Mouse (Mus musculus) heart, adult 2 months (tissue): ENCODE data around the gene Dhfr. TPM values are rescaled to one million over a fixed set of nuclear protein-coding genes. Genes with fewer than 3 reads are reported as not detected.

Source experiments
- DNase-seq, 2 experiments: peaks; one replicate each; pipeline ENCODE4 v3.0.0; 2021
- H3K27ac ChIP-seq: fragments of 200-600 bp; 2 replicates; pipeline ENCODE4 v1.8.1; 2022
- H3K27me3 ChIP-seq: fragments of 200-500 bp; 2 replicates; pipeline ENCODE4 v1.6.1; 2012; ENCODE audit warnings: mild to moderate bottlenecking, low read length, inconsistent platforms, mixed read lengths; ENCODE audit not compliant: control insufficient read depth, insufficient read depth
- H3K36me3 ChIP-seq: fragments of 200-500 bp; 2 replicates; pipeline ENCODE4 v1.6.1; 2012; ENCODE audit warnings: low read length, inconsistent platforms; ENCODE audit not compliant: control insufficient read depth, insufficient read depth
- H3K4me1 ChIP-seq: fragments of 200-500 bp; 2 replicates; pipeline ENCODE4 v1.6.1; 2011; ENCODE audit warnings: low read length; ENCODE audit not compliant: control insufficient read depth, insufficient read depth
- H3K4me3 ChIP-seq: fragments of 200-600 bp; 2 replicates; pipeline ENCODE4 v1.8.1; 2022
- H3K79me2 ChIP-seq: fragments of 200-500 bp; replicated peaks from 2 replicates; pipeline ENCODE4 v1.6.1; 2012; ENCODE audit warnings: mild to moderate bottlenecking, inconsistent platforms, low read length, moderate library complexity, mixed read lengths; ENCODE audit not compliant: control insufficient read depth, insufficient read depth
- H3K9ac ChIP-seq: fragments of 200-500 bp; 2 replicates; pipeline ENCODE4 v1.6.1; 2012; ENCODE audit warnings: low read depth, mild to moderate bottlenecking, control low read depth, inconsistent platforms, low read length, mixed read lengths
- CTCF ChIP-seq: fragments of 200-600 bp; IDR thresholded peaks from 2 replicates; pipeline ENCODE4 v1.8.1; 2022; ENCODE audit warnings: antibody characterized with exemption, mild to moderate bottlenecking, moderate library complexity
- EP300 ChIP-seq: fragments of 200-500 bp; IDR thresholded peaks from 2 replicates; pipeline ENCODE4 v1.6.1; 2011; ENCODE audit warnings: low read depth, low read length, control low read depth; ENCODE audit not compliant: insufficient read depth
- POLR2A ChIP-seq: fragments of 200-500 bp; IDR thresholded peaks from 2 replicates; pipeline ENCODE4 v1.6.1; 2011; ENCODE audit warnings: mild to moderate bottlenecking, low read depth, low read length, control low read depth; ENCODE audit not compliant: insufficient read depth
- WGBS: fragments of 180-500 bp; shearing (Covaris S2); methylation state at CpG from one replicate; pipeline ENCODE4 v1.1.7; 2018; 5-methylcytosine and 5-hydroxymethylcytosine counted together
- intact Hi-C: fragments of 180-260 bp; cut with DNase I; formaldehyde crosslinking; loops from one replicate; pipeline ENCODE4 v1.15.1; 2025
- long read RNA-seq: library from polyadenylated mRNA; stranded (forward); transcript quantifications from one replicate; pipeline ENCODE4 v2.0.0, GENCODE M21; 2021
- polyA plus RNA-seq: library from polyadenylated mRNA; depleted of rRNA; stranded (reverse); fragments of >200 nt; gene quantifications from 2 replicates; pipeline ENCODE4 v1.2.3, GENCODE M21; 2012; rRNA removed
- total RNA-seq, 2 experiments: library from RNA; stranded (reverse); gene quantifications; 2 replicates each; pipeline ENCODE4 v1.2.3; 2021

The Dhfr gene
- total RNA-seq (under 1 TPM; 0.78 to 0.84 TPM), polyA plus RNA-seq (0.39 and 0.91 TPM in 2 replicates)
- long read RNA-seq, full-length matches to known transcripts = 4 of 5 reads
- long read RNA-seq, partial matches to known transcripts = 0 of 5 reads
- long read RNA-seq, other reads (novel, unspliced or antisense) = 1 of 5 reads

DNA sequence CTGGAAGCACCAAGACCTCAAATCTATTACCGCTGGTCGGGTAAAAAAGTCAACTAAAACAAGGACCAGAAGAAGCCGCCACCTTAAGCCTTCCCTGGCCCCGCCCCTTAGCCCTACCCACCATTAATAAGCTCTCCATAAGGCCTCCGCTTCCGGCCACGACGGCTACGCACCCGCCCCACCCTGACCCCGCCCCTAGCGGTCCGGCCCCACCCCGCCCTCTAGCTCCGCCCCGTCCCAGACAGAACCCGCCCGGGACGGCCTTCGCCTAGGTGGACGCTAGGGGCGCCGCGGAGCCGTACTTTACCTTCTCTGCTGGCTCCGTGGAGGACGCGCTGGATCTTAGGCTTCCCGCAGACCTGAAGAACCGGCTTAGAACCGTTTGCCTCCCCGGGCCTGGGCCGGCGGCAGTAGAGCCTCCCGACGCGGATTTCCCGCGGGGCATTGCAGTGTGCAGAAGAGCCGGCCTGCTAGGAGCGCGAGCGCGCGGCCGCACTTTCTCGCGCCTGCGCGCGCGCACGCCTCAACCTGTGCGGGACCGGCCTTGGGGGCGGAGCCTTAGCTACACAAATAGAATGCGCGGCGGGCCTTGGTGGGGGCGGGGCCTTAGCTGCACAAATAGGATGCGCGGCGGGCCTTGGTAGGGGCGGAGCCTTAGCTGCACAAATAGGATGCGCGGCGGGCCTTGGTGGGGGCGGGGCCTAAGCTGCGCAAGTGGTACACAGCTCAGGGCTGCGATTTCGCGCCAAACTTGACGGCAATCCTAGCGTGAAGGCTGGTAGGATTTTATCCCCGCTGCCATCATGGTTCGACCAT, at the start of gene Dhfr, which contains the start of gene Msh3:
Gene Dhfr, plus strand, starts transcription at position 271 of the 816 bp plus-strand sequence.
Gene Msh3, minus strand, starts transcription at position 548 of the 816 bp plus-strand sequence.
- Histone ChIP-seq H3K4me3 (peak within 1 kb of the TSS; percentile 87), H3K36me3 (no peaks in the 10 kb centered on the region), H3K27ac (peak within 1 kb of the TSS; percentile 88), H3K9ac (peak within 1 kb of the TSS; percentile 80), H3K4me1 (peaks cover 4% of the 10 kb centered on the region), H3K27me3 (no peaks in the 10 kb centered on the region), H3K79me2 (no peaks in the 10 kb centered on the region)
- DNase-seq = peak; percentile 95 to 97
- WGBS = under 1% methylated on average over 76 of the region's 76 CpGs
- intact Hi-C loops = loop anchor here (2.0 to 5.0 kb wide), 2 partner anchors 128 to 388 kb away; no protein-coding TSS in a partner anchor
- TF ChIP-seq CTCF = peak; percentile 80
- no peak for TF ChIP-seq EP300
- peak; percentile 76 for TF ChIP-seq POLR2A

DNA sequence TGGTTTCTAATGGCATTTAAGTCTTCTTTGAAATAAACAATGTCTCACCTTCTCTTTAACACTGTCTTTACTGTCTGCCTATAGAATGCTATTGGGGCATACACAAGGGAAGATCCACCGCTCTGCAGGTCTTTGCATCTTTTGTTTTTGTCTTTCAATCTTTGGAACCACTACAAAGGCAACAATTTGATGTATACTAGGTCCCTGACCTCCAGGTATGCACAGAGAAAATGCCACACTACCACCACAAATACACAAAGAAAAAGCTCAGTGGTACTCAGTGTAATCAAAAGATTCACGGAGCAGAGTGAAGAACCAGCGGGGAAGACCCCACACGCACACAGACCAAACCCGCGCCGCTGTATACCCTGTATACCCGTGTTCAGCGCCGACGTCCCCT, 48.8 kb upstream of the Dhfr start, which contains the start of gene Gm20379:
Gene Gm20379, plus strand, starts transcription at position 301 of the 400 bp plus-strand sequence.
- no peaks in the 10 kb centered on the region for H3K27me3 ChIP-seq
- H3K79me2 ChIP-seq = no peaks in the 10 kb centered on the region
- 98% methylated on average over 11 of the region's 11 CpGs for WGBS
- intact Hi-C loops = no loop called here
- no peak within 1 kb of the TSS for H3K27ac ChIP-seq
- H3K36me3 ChIP-seq = no peaks in the 10 kb centered on the region
- no peak within 1 kb of the TSS for H3K9ac ChIP-seq
- TF ChIP-seq POLR2A (no peak), CTCF (no peak), EP300 (no peak)
- DNase-seq = no peak
- H3K4me3 ChIP-seq = no peak within 1 kb of the TSS
- H3K4me1 ChIP-seq = no peaks in the 10 kb centered on the region

DNA sequence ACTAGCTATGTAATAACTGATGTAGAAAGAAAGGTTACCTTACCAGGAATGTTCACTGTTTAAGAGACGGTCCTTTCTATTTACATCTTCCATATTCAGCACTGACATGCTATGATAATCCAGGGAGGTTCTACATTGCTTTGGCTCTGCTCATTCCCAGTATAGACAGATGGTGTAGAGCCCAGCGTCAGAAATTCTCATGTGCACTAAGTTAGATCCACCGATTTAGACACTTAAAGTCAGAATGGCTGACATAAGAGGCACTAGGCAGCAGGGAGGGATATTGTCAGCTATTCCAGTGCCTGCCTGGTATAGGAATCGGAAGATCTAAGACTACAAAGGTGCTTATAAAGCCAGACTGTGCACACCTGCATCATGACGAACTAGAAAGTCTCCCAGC, 39.9 kb upstream of the Dhfr start:
- DNase-seq = no peak
- H3K9ac ChIP-seq = no peak overlapping the region
- no peaks in the 10 kb centered on the region for H3K4me1 ChIP-seq
- H3K27me3 ChIP-seq = no peaks in the 10 kb centered on the region
- H3K27ac ChIP-seq = no peak overlapping the region
- WGBS = 86% methylated on average over 5 of the region's 5 CpGs
- TF ChIP-seq POLR2A = no peak
- TF ChIP-seq CTCF = no peak
- no peak for TF ChIP-seq EP300
- H3K36me3 ChIP-seq = no peaks in the 10 kb centered on the region
- H3K4me3 ChIP-seq = no peak overlapping the region
- intact Hi-C loops = no loop called here
- no peaks in the 10 kb centered on the region for H3K79me2 ChIP-seq

DNA sequence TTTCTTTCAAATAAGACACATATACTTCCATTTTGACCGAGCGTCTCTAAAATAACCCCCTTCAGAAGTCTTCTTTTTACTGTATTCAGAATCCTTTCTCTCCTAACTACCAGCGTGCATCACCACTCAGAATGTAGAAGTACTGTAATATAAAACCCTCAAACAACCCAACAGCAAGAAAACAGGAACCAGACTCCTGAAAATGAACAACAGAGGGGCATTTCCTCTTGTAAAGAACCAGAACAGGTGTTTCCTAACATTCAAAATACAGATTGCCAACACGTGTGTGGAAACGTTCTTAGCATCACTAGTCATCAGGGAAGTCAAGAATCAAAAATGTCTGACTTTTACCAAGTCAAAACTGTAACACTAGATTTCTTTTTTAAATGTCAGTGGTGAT, 33.8 kb upstream of the Dhfr start:
- H3K4me3 ChIP-seq = no peak overlapping the region
- intact Hi-C loops = no loop called here
- H3K79me2 ChIP-seq = no peaks in the 10 kb centered on the region
- H3K27me3 ChIP-seq = no peaks in the 10 kb centered on the region
- no peaks in the 10 kb centered on the region for H3K36me3 ChIP-seq
- DNase-seq = no peak
- WGBS = 68% methylated on average over 5 of the region's 5 CpGs
- TF ChIP-seq POLR2A = no peak
- TF ChIP-seq EP300 = no peak
- TF ChIP-seq CTCF = no peak
- H3K9ac ChIP-seq = no peak overlapping the region
- H3K27ac ChIP-seq = no peak overlapping the region
- no peaks in the 10 kb centered on the region; the same call in 1 of the 2 replicates for H3K4me1 ChIP-seq

DNA sequence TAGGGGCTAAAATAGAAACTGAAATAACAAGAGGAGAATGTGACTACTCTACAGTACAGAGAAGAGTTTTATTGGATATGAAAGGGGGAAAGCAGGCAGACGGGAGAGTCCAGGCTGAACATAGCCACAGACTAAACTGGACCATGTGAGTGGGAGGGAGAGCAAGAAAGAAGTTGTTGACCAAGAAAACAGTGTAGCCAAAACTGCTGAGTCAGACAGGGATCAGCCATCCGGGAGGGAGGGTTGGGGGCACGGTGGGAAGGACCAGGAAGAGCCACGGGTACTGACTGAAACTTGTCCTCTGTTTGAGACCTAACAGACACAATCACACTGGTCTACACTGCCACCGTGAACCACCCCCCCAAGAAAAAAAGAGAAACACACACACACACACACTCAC, 28.5 kb upstream of the Dhfr start:
- H3K36me3 ChIP-seq = no peaks in the 10 kb centered on the region
- intact Hi-C loops = no loop called here
- H3K4me3 ChIP-seq = no peak overlapping the region
- TF ChIP-seq POLR2A (no peak), EP300 (no peak), CTCF (no peak)
- no peaks in the 10 kb centered on the region; the same call in 1 of the 2 replicates for H3K4me1 ChIP-seq
- 51% methylated on average over 5 of the region's 5 CpGs for WGBS
- no peaks in the 10 kb centered on the region for H3K27me3 ChIP-seq
- no peak overlapping the region for H3K9ac ChIP-seq
- DNase-seq = no peak
- no peak overlapping the region for H3K27ac ChIP-seq
- H3K79me2 ChIP-seq = no peaks in the 10 kb centered on the region

GRCm38 (mm10) chr13:92328000-92328399, 26.5 kb upstream of the Dhfr start:
- Histone ChIP-seq H3K27ac (no peak overlapping the region), H3K36me3 (no peaks in the 10 kb centered on the region), H3K9ac (no peak overlapping the region), H3K27me3 (no peaks in the 10 kb centered on the region), H3K79me2 (no peaks in the 10 kb centered on the region), H3K4me1 (no peaks in the 10 kb centered on the region; the same call in 1 of the 2 replicates), H3K4me3 (no peak overlapping the region)
- intact Hi-C loops = no loop called here
- TF ChIP-seq POLR2A (no peak), EP300 (no peak), CTCF (no peak)
- WGBS = 51% methylated on average over 2 of the region's 2 CpGs
- no peak for DNase-seq
